Mouse (Mus musculus) gastrocnemius, adult 2 months (tissue): Measurements from ENCODE around the gene Slc29a2. TPM values are rescaled to one million over a fixed set of nuclear protein-coding genes. Genes with fewer than 3 reads are reported as not detected.
A peak's percentile ranks its signal among the peaks of the same experiment; 100 is the strongest.

ENCODE experiments used
- DNase-seq: peaks from one replicate; pipeline ENCODE4 v3.0.0; 2022
- H3K27ac ChIP-seq: fragments of 200-600 bp; 2 replicates; pipeline ENCODE4 v1.8.1; 2022; ENCODE audit warnings: mild to moderate bottlenecking
- H3K4me3 ChIP-seq: fragments of 200-600 bp; 2 replicates; pipeline ENCODE4 v1.8.1; 2022; ENCODE audit warnings: mild to moderate bottlenecking, moderate library complexity
- CTCF ChIP-seq: fragments of 200-600 bp; IDR thresholded peaks from 2 replicates; pipeline ENCODE4 v1.8.1; 2022; ENCODE audit warnings: antibody characterized with exemption, mild to moderate bottlenecking, moderate library complexity
- intact Hi-C: fragments of 180-260 bp; cut with DNase I; formaldehyde crosslinking; loops from one replicate; pipeline ENCODE4 v1.15.1; 2025
- total RNA-seq, 2 experiments: library from RNA; stranded (reverse); gene quantifications; 2 replicates each; pipeline ENCODE4 v1.2.3; 2021

Gene Slc29a2
- total RNA-seq, 2 experiments from 2014 or later = 6.0 to 8.6 TPM

- intact Hi-C loops = no loop called here
- Histone ChIP-seq H3K4me3 (peak within 1 kb of the TSS; percentile 84), H3K27ac (peak within 1 kb of the TSS; percentile 94)
- peak; percentile 42 for TF ChIP-seq CTCF
- DNase-seq = peak; percentile 95
These were observed 15.1 kb downstream of the Slc29a2 start, which contains the start of the genes B4gat1 and AC124502.3 for GRCm38 (mm10) chr19:5038709-5039156. Gene B4gat1, plus strand, starts transcription at chr19:5038826. Gene AC124502.3, plus strand, starts transcription at chr19:5038891.

GRCm38 (mm10) chr19:5039301-5040114, 15.8 kb downstream of the Slc29a2 start:
- no peak for TF ChIP-seq CTCF
- peak overlapping the region; percentile 94 for H3K27ac ChIP-seq
- DNase-seq = peak; percentile 48
- H3K4me3 ChIP-seq = peak overlapping the region; percentile 84
- intact Hi-C loops = loop anchor here (5.0 kb wide), 1 partner anchor 48 kb away; the partner anchor contains the start of genes Tmem151a and Yif1a

- H3K27ac ChIP-seq = peak within 1 kb of the TSS; percentile 85
- intact Hi-C loops = loop anchor here (5.0 kb wide), 1 partner anchor 46 kb away; the partner anchor contains the start of genes Tmem151a and Yif1a
- peak; percentile 92 for DNase-seq
- peak within 1 kb of the TSS; percentile 84 for H3K4me3 ChIP-seq
- no peak for TF ChIP-seq CTCF
These were observed 17.3 kb downstream of the Slc29a2 start, which contains the start of gene Brms1 for GRCm38 (mm10) chr19:5040862-5041523. Gene Brms1, plus strand, starts transcription at chr19:5041354.

- peak overlapping the region; percentile 84 for H3K4me3 ChIP-seq
- TF ChIP-seq CTCF = no peak
- no peak for DNase-seq
- H3K27ac ChIP-seq = peak overlapping the region; percentile 85
- intact Hi-C loops = loop anchor here (5.0 kb wide), 1 partner anchor 46 kb away; the partner anchor contains the start of genes Tmem151a and Yif1a
These were observed 17.9 kb downstream of the Slc29a2 start for GRCm38 (mm10) chr19:5041588-5041987.

GRCm38 (mm10) chr19:5045531-5045930, 21.9 kb downstream of the Slc29a2 start:
- no peak for DNase-seq
- no peak for TF ChIP-seq CTCF
- no peak overlapping the region for H3K4me3 ChIP-seq
- no peak overlapping the region for H3K27ac ChIP-seq
- intact Hi-C loops = no loop called here

- intact Hi-C loops = no loop called here
- TF ChIP-seq CTCF = no peak; the same call in 1 of the 2 replicates
These were observed 24.7 kb downstream of the Slc29a2 start for GRCm38 (mm10) chr19:5048138-5049056.

GRCm38 (mm10) chr19:5049325-5049724, 25.7 kb downstream of the Slc29a2 start:
- no peak for DNase-seq
- Histone ChIP-seq H3K4me3 (no peak overlapping the region), H3K27ac (no peak overlapping the region)
- intact Hi-C loops = no loop called here
- TF ChIP-seq CTCF = no peak

More at GRCm38 (mm10) chr19:5048138-5049056, 24.7 kb downstream of the Slc29a2 start:
- DNase-seq = no peak
- Histone ChIP-seq H3K27ac (no peak overlapping the region), H3K4me3 (no peak overlapping the region)

GRCm38 (mm10) chr19:5050047-5050905, 26.6 kb downstream of the Slc29a2 start, which contains the start of gene Rin1:
Gene Rin1, plus strand, starts transcription at chr19:5050481.
- DNase-seq = peak; percentile 49
- Histone ChIP-seq H3K27ac (peak within 1 kb of the TSS; percentile 65), H3K4me3 (peak within 1 kb of the TSS; percentile 68)
- peak; percentile 79 for TF ChIP-seq CTCF
- intact Hi-C loops = no loop called here

GRCm38 (mm10) chr19:5051031-5051430, 27.4 kb downstream of the Slc29a2 start:
- peak overlapping the region; percentile 68 for H3K4me3 ChIP-seq
- peak overlapping the region; percentile 65 for H3K27ac ChIP-seq
- TF ChIP-seq CTCF = no peak
- no peak for DNase-seq
- intact Hi-C loops = no loop called here

GRCm38 (mm10) chr19:5051515-5051914, 27.9 kb downstream of the Slc29a2 start:
- intact Hi-C loops = no loop called here
- 0 out of 2 replicates have a peak overlapping the region, but pooled peaks have one; percentile 65 for H3K27ac ChIP-seq
- no peak for TF ChIP-seq CTCF
- peak overlapping the region; percentile 68 for H3K4me3 ChIP-seq
- DNase-seq = no peak
